Mouse (Mus musculus): ENCODE measurements at regions not wholly inside any gene's neighbourhood (a gene's known extent, or its start where the extent isn't known, plus 50 kb on each side); places are given as distances from the start of the nearest gene placed in this dataset.

DNA sequence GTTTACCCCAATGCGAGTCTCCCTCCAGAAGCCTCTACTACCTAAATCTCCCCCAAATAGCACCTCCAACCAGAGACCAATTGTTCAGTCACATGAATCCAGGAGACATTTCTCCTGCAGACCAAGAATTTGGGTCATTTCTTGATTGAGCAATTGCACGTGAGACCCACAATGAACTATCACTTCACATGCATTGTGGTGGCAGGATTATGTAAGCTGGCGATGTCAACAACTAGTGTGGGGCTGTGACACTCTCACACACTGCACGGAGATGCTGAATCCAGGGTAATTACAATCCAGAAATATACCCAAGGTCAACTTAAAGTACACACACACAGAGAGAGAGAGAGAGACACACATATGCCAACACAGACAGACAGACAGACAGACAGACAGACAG is 148.5 kb upstream of the Dyrk2 start:
- in situ Hi-C loops (cut with MboI, MseI), result no loop called here

DNA sequence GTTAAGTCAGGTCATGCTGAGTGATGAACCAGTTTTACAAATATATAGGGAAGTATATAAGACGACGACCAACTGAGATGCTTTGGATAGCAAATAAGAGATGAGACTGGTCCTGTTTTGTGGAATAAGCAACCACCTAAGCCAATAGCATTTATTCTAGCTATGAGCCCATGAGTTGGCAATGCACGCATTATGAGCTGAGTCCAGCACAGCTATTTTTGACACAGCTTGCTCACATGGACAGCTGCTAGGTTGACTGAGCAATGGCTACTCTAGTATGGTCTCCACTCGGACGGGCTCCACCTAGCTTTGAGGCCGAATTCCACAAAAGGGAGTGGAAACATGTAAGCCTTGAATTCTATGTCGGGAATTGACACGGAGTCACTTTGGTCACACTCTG is 146.1 kb upstream of the Dyrk2 start:
- in situ Hi-C loops (cut with MboI, MseI), result no loop called here

DNA sequence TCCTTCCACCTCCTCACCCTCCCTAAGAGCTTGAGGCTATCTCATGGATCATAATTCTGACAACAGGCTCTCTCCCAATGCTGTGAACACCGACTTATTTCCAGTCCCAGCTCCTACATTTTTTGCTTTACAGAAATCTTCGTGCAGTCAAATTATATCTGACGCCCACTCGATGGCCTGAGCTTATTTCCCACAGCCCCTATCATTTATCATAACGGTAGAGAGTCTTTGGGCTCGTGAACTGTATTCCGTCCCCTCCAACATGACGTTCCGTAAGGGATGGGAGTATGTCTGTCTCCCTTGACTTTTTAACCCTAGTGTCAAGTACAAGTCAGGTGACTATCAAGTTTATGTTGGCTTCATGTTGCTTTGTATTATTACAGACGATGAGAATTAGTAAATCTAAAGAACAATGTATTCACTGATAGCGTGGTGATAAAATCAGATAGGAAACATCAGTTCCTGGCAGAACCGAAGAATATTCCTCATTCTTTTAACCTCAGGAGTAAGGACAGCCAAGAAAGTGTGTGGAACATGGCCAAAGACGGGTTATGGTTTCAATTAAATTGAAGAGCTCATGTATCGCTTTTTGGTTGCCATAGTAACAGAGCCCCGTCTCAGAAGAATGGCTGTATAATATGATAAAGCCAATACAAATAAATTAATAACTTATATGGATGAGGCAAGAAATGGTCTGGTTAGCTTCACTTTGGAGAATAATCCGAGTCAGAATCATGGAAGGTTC is 145.5 kb upstream of the Dyrk2 start:
- in situ Hi-C loops (cut with MboI, MseI), result no loop called here

DNA sequence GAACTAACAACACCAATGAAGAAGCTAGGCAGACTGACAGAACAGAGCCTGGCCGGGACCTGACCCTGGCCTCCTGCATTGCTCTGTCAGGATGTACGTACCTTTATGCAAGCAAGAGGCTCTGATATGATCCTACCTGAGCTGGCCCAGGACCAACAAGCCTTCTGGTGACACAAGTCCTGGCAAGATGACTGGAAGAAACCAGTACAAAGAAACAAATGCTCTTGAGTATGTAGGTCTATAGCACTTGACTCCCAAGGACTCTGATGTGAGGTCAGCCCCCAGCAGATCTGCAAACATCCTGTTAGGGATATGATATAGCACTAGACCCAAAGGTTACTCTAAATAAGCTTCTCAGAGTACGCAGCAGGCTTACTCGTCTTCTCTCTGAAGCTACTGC is 144.7 kb upstream of the Dyrk2 start:
- in situ Hi-C loops (cut with MboI, MseI), result no loop called here

DNA sequence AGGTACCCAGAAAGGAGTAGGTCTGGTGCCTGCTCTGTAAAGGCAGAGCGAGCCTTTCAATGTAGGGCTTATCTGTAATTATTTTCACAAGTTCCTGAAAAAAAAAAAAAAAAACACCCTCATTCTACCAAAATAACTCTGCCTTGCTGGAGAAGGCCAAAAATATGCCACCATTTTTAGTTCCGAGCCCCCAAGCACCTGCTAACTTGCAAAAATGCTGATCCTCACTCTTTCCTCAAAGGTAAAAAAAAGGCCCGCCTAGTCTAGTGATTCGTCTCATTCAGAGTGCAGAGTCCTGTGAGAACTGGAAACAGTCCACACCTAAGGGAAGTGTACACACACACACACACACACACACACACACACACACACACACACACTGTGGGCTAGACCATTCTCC is 143.7 kb upstream of the Dyrk2 start:
- in situ Hi-C loops (cut with MboI, MseI), result no loop called here

DNA sequence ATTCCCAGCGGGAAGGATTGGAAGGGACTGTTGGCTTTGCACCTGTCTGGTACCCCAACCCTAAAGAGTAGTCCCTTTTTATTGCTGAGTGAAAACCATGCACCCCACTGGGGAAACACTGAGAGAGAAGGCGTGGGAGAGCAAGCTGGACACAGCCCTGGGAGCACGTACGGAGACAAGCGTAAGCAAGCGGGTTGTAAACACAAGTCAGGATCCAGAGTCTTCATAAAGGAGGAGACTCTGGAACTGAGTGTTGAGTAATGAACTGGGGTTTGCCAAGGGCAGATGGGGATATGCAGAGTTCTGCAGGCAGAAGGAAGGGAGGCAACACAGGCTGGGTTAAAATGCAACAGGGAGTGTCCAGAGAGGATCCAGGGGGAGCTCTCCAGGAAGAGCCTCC is 141.5 kb upstream of the Dyrk2 start:
- in situ Hi-C loops (cut with MboI, MseI), result no loop called here

DNA sequence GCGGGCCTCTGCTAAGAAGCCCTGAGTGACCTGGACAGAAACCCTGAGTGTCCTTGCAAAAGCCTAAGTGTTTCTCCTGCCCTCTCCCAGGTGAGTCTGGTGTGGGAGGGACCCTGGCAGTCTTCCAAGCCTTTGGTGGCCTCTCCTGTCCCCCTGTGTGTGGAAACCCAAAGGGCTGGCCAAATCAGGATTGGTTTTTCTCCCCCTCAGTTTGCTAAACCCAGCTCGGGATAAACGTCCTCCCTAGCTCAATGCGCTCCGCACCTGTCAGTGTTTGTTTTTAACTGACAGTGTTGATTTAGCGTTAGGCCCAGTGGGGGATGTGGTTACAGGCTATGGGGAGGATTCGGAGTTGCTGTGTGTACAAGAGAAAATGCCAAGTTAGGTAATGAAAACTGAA is 140.9 kb upstream of the Dyrk2 start:
- in situ Hi-C loops (cut with MboI, MseI), result no loop called here

DNA sequence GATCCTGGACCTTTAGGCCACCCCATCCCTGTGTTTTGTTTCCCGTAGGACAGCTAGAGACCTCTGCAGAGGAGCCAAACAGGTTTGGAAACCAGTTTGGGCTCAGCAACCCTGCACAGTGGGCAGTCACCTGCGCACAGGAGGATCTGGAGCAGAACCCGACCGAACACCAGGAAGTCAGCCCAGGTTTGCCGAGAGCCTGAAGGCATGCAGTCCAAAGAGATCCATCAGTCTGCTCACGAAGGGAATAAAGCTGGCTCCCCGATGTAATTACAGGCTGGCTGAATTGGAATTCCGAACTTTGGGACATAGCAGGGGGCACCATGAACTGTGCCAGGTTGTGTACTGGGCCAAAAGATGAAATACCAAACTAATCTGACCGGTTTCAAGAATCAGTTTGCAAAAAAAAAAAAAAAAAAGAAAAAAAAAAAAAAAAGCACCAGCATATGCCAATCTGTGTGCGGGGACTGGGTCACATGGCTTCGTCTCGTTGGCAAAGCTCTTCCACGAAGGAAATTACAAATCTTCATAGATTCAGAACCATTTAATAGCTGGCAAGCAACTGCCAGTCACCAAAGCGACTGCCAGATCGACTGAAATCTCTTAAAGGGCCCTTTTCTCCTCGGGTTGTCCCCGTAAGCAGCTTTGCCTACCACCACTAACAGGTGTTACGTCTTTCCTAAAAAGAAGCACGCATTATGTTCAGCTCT is 137.0 kb upstream of the Dyrk2 start:
- in situ Hi-C loops (cut with MboI, MseI), result no loop called here

DNA sequence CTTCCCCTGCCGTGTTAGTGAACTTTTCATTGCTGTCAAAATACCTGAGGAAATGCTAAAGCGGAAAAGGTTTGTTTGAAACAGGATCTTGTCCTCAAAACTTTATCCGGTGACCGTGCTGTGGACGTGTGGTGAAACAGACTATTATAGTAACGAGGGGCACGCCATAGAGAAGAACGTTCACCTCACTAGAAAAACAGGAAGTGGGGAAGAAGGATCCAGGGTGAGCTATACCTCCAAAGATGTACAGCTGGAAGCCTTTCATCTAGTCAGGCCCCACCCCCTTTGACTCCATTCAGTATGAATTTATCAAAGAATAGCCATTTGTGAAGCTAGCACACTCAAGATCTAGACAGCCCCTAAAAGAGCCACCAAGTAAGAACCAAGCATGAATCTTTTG is 135.5 kb upstream of the Dyrk2 start:
- in situ Hi-C loops (cut with MboI, MseI), result no loop called here

DNA sequence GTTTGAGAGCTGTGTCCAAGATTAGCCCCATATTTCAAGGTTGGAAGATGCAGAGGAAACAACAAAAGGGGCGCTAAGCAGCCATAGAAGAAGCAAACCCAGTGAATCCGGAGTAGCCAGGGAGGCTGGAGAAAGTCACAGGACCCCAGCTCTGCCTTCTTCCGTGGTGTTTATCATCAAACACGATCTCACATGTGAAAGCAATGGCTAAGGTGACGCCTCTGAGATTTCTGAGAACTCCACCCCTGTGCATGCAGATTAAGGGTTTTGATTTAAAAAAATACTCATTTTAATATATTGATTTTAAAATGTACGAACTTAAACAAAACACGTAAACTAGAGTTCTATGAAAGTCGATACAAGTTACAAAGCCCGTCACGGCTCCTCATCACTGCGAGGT is 134.4 kb upstream of the Dyrk2 start:
- in situ Hi-C loops (cut with MboI, MseI), result no loop called here

DNA sequence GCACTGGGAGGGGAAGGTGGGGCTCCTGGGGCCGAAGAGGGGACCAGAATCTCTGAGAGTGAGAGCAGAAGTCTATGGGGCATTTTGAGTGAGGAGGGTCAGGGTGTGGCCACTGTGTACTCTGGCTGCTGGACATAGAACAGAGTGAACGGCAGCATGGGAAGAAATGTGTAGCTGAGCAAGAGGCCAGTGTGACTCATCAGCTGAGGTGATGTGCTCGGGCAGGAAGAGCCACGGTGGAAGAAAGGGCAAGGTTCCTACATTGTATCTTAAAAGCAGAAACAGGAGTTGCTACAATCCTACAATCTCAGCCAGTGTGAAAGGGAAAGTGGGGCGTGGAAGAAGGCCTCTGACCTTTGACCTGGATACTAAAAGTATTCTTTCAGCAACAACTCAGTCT is 133.8 kb upstream of the Dyrk2 start:
- in situ Hi-C loops (cut with MboI, MseI), result no loop called here

DNA sequence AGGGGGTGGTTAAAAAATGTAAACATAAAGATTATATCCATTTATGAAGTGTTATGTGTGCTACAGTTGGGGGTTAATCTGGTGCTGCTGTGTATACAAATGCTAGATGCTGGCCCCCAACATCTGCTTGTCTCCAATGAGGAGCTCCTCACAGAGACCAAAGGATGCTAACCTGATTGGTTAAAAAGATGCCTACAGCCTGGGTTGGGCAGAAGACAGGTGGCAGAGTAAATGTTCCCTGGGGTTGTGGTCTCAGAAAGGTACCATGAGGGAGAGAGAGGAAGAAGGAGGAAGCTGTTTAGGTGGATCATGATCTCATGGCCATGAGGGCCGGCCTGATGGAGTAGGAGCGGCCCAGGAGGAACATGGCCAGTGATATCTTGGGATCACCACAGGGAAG is 133.0 kb upstream of the Dyrk2 start:
- in situ Hi-C loops (cut with MboI, MseI), result no loop called here

DNA sequence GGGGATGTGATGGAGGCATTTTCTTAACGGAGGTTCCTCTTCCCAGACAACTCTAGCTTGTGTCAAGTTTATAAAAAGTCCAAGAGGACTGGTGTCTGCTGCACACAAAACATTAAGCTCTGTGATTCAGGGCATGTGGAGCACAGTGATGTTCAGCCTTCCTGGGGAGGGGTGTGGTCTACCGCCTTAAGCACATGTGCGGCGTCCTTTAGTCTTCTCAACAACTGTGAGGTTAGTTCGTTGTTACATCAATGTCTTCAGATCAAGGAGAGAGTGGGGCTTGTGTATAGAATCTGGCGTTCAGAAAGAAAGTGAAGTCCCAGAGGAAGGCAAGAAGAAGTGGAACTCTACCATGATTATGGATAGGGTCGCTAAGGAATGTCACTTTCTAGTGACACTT is 131.9 kb upstream of the Dyrk2 start:
- in situ Hi-C loops (cut with MboI, MseI), result no loop called here

DNA sequence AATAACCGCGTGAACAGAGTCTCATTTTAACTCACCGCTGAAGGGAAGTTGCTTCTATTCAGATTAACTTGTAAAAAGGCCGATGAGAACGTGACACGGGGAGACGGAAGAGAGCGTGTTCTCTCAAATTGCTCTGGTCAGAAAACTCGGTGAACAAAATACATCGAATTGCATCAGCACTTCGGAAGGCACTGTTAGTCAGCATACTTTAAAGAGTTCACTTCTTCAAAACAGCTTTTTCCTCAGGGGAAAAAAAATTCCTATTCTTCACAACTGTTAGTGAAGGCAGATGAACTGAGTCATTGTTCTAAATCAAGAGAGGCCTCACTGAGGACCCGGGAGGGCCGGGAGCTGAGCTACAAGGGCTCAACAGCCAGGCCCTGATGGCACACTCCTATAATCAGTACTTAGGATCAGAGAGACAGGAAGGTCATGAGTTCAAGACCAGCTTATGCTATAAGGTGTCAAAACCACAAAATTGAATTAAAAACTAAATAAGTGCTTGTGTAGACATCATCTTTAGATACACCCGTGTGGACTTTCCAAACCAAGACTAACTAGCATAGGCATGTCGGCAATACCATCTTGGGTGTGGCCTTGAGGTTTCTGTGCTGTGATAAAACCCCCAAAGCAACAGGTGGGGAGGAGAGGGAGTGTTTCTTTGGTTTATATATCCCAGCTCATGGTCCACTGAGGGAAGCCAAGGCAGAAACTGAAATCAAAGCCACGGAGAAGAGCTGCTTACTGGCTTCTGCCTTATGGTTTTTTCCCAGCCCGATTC is 131.2 kb upstream of the Dyrk2 start:
- in situ Hi-C loops (cut with MboI, MseI), result no loop called here

DNA sequence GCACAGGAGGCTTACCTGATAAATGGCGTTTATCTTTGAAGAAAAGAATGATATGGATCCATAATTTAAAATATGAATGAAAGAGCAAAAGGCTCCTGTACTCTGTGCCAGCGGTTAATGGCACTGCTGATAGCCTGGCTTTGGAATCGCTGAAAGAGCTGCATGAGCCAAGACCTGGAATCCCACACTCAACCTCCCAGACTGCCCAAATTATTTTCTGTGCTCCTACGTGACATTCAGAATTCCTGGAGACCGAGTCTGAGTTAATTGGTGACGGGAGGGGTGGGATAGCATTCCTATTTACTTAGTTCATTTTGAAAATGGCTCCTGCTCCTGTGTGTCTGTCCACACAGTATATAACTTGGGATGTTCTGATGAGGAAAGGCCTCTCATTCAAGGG is 129.0 kb upstream of the Dyrk2 start:
- in situ Hi-C loops (cut with MboI, MseI), result loop anchor here (10.0 kb wide), 1 partner anchor 336 kb away; no protein-coding TSS in a partner anchor

DNA sequence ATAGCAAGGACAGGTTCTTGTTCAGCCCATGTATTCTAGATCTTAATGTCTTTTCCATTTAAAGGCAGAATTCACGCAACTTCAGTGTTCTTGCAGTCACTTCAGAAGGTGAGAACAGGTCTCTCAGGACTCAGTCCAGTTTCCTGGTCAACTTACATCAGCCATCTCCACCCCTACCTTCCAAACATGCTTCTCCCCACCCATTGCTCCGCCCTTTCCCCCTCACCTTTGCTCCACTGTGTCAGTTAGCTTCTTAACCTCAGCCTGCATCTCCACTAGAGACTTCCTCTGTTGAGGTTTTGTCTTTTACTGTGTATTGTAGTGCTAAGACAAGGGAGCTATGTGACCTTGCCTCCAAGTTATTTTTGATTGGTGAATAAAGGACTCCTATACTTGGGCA is 127.0 kb upstream of the Dyrk2 start:
- in situ Hi-C loops (cut with MboI, MseI), result loop anchor here (10.0 kb wide), 1 partner anchor 338 kb away; no protein-coding TSS in a partner anchor

DNA sequence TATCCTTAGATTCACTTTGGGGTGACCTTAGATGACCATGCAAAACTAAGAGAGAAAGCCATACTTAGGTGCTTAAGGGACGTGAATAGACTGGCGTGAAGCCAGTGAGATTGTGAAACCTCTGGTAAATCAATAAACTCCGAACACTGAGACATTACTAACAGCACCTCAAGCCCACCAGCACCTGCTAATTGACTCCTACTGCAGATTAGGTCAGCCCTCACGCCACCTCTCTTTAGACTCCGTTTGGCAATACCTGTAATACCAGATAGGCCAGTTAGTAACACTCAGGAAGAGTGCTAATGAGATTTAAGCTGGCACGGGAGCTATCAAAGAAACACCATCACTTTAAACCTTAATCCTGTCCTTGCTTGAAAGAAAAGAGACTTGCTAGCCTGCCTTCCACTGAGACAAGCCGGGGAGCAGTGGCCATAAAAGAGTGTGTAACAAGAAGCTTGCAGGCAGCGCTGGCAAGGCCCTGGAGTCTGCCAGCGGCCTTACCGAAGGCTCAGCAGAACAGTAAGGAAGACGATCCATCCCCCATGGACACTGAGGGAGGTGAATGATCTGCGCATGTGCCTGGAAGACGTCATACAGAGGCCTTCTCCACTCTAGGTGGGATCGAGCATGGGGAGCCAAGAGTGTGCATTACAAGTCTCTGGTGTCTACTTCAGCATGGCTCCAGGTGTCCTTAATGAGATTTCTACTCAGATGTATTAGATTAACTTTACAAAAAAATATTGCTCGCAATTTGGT is 124.0 kb upstream of the Dyrk2 start:
- in situ Hi-C loops (cut with MboI, MseI), result loop anchor here (10.0 kb wide), 1 partner anchor 341 kb away; no protein-coding TSS in a partner anchor

DNA sequence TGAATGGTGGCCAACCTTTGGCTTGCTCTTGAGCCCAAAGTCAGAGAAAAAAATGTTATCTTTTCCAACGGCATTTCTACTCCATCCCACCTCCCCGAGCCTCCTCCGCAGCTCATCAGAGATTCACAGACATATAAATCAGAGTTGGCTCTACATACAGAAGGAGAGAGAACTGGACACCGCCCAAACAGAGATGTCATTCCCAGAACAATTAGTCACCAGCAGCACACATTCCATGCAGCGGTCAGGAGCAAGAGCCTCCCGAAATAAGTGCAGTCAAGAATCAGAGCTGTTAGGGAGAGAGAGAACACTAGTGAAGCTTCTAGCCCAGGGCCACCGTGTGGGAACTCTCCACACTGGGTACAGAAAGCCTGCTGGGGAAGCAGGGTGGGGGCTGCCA is 121.2 kb upstream of the Dyrk2 start:
- in situ Hi-C loops (cut with MboI, MseI), result loop anchor here (10.0 kb wide), 1 partner anchor 344 kb away; no protein-coding TSS in a partner anchor

DNA sequence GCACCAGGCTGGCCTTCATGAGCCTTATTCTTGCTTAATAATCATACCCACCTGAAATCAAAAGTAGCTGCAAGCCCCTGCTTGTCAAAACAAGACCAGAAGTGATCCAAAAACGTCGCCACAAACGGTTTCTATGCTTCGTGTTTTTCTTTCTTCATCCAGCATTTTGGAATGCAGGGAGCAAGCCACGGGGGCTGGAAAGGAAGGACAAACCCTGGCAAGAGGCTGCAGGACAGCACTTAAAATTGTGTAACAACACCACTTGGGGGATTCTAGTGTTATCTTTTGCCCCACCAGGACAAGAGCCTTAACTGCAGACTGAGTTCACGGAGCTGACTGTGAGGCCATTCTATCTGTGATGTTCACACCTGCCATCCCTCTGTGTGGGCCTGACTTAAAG is 120.5 kb upstream of the Dyrk2 start:
- in situ Hi-C loops (cut with MboI, MseI), result loop anchor here (10.0 kb wide), 1 partner anchor 344 kb away; no protein-coding TSS in a partner anchor

DNA sequence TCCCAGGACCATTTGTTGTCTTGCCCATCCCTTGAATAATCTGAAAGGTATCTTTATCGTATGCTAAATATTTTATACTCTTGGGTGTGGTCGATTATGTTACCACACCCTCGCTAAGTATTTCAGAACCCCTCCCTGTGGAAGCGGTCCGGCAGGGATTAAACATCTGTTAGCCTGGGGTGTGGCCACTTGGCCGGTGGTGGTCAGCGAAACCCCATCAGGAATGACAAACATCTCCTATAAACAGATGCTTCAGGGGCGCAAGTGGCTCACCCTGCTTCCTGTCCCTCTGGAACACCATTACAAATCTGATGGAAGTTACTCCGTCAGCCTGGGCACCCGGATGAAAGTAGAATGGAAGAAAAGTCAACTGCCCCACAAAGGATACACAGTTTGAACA is 119.8 kb upstream of the Dyrk2 start:
- in situ Hi-C loops (cut with MboI, MseI), result loop anchor here (10.0 kb wide), 1 partner anchor 345 kb away; no protein-coding TSS in a partner anchor

DNA sequence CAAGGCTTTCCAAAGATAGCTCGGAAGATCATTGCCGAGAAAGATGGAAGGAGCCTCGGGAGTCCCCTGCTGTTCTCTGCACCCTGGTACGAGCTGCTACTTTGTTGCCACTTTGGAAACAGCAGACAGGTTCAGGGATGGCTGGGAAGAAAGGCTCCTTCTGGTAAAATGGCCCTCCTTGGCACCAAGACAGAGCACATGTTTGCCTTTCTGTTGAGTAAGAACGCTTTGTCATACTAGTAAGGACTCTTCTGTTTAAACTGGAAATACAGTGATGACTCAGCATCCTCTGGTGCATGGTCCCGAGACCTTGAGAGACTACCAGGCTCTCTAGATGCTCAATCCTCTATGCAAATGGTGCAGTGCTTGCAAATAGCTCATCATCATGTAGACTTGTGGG is 118.2 kb upstream of the Dyrk2 start:
- in situ Hi-C loops (cut with MboI, MseI), result no loop called here

DNA sequence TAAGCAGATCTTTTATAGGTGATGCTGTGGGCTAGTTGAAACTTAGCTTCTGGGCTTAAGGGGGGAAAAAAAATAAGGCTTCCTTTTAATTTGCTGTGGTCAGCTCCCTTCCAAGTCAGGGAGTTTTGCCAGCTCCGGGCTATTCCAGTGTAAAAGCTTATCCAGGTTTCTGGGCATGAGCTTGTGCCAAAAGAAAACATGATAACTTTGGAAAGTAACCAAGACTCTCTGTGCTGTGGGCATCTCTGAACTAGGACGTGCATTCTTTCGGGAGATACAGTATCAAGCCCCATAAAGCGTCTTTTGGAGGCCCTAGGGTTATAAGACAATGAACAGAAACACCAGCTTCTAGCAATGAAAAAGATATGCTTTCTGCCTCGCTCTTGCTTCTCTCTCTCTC is 114.6 kb upstream of the Dyrk2 start:
- in situ Hi-C loops (cut with MboI, MseI), result no loop called here
